Mouse (Mus musculus) liver, embryonic 14.5 days (tissue): ENCODE measurements around the gene Aph1a.

Source experiments
- CTCF ChIP-seq: IDR thresholded peaks from 2 replicates; pipeline ENCODE4 v1.5.1; 2016; ENCODE audit warnings: antibody characterized with exemption, low read depth, control low read depth
- EP300 ChIP-seq: IDR thresholded peaks from 2 replicates; pipeline ENCODE4 v1.6.1; 2016; ENCODE audit warnings: antibody characterized with exemption, low read depth

GRCm38 (mm10) chr3:95865571-95865970 is 28.2 kb upstream of the Aph1a start:
- TF ChIP-seq CTCF (no peak), EP300 (no peak)
